Mouse (Mus musculus) CD4-positive, CD25-positive, alpha-beta regulatory T cell, adult 4 months (primary cell): ENCODE data around the gene Llcfc1. TPM values are rescaled to one million over a fixed set of nuclear protein-coding genes. Genes with fewer than 3 reads are reported as not detected.
A peak's percentile ranks its signal among the peaks of the same experiment; 100 is the strongest.

ENCODE experiments used
- ATAC-seq: one replicate; pipeline ENCODE4 v1.8.0; 2017
- polyA plus RNA-seq, 2 experiments: library from polyadenylated mRNA; unstranded; fragments of 100-300 nt; shearing (Covaris generic); gene quantifications; one replicate each; pipeline ENCODE4 v1.2.1; 2017

Llcfc1 gene
- polyA plus RNA-seq: not detected

DNA sequence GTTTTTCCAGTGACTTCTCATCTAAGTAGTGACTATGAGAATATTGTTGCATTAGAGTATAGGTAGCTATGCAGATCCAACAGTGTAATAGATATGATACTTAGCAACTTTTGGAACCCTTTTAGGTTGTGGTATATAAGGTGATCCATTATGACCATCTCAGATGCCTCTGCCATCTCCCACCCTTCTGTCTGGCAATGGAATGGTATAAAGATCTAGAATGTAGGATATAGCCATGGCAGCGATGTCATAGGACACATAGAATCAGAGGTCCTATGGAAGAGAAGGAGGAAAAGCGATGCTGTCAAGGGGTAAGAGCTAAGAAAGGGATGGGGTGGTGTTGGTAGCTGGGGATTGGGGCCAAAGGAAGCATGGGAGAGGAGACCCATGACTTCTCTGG is at the start of gene Llcfc1:
Gene Llcfc1 (plus strand): TSS at position 301 of the 400 bp plus-strand sequence.
- no peak for ATAC-seq

DNA sequence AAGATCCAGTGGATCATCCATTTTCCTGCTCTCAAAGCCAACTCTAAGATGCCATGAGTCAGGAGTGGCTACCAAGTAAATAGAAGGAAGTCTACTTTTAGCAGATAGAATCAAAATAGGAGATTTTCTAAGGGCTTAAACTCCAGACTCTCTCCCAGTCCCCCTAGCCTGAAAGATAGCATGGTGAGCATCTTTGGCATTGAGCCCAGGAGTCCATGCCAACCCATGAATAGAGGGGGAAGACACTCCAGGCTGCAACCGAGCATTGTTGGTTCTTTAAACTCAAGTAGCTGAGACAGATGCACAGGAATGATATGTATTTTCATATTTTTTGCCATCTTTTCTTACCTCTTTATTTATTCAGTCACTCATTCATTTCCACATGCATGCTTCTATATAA is 49.0 kb upstream of the Llcfc1 start:
- ATAC-seq: no peak

DNA sequence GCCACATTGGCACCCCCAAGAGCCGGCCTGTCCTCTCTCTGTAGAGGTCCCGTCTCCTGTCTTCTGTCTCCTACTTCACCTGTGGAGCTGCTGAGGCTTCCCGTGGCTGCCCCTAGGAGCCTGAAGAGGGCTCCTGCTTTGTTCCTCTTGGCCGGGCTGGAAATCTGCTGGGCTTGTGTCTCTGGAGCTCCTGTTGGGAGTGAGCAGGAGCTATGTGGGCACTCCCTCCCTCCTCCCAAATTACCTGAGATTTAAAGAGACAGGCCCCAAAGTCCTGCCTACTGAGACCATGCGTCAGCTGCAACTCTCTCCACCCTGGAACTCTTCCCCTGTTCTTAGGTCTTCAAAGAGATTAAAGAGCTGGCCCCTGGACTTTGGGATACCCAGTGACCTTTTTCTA is 48.1 kb upstream of the Llcfc1 start, which contains the start of gene Trpv6:
Gene Trpv6 (minus strand): TSS at position 228 of the 400 bp plus-strand sequence.
- no peak for ATAC-seq

DNA sequence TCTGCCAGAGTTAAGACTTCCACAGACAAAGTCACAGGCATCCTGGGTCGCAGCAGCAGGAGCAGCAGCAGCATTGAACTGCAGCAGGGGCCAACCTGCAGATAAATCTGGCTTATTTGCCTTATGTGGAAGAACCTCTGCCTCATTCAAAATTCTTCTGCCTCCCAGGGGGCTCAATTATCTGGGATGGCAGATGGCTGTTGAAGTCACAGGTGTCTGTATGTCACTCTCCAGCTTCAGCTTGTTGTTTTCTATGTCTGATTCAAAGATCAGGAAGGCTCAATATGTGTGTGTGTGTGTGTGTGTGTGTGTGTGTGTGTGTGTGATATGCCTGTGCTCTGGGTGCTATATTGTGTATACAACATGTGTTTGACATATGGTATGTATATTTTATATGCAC is 46.8 kb upstream of the Llcfc1 start:
- ATAC-seq: no peak

DNA sequence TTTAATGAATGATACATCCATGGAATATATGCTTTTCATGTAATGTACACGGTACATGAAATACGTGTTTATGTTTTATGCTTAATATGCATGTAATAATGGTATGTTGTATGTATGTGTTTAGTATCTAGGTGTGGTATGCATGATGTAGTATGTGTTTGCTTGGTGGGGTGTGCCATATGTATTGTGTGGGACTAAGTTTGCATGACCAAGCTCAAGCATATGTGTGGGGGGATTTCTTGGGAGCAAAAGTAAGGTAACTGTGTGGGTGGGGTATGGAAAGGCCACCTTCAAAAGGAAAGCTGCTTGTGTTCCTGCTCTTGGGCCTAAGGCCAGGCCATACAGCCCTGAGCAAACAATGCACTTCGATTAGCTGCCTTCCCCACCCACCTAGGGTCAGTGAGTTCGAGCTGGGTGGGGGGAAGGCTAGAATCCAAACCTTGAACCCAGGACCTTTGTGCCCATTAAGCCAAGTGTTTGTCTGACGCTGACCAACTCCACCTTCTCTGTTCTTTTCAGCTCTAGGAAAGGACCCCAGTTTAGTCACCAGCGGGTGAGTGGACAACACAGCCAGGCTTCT is 46.2 kb upstream of the Llcfc1 start:
- ATAC-seq: no peak

DNA sequence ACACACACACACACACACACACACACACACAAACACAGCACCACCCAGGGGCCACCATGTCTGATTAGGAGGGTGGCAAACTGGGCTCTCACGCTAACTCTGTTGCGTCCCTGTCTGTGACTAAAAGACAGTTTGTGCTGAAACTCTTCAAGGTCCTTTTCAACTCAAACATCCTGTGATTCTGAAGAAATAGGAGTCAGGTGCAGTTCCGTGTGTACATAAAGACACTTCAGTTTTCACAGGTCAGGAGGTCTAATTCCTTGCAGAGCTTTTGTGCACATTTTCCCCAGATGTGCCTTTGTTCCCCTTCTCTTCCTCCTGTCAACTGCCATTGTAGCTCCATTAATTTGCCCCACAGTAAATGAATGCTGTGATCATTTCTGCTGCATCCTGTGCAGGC is 43.8 kb upstream of the Llcfc1 start:
- no peak for ATAC-seq

DNA sequence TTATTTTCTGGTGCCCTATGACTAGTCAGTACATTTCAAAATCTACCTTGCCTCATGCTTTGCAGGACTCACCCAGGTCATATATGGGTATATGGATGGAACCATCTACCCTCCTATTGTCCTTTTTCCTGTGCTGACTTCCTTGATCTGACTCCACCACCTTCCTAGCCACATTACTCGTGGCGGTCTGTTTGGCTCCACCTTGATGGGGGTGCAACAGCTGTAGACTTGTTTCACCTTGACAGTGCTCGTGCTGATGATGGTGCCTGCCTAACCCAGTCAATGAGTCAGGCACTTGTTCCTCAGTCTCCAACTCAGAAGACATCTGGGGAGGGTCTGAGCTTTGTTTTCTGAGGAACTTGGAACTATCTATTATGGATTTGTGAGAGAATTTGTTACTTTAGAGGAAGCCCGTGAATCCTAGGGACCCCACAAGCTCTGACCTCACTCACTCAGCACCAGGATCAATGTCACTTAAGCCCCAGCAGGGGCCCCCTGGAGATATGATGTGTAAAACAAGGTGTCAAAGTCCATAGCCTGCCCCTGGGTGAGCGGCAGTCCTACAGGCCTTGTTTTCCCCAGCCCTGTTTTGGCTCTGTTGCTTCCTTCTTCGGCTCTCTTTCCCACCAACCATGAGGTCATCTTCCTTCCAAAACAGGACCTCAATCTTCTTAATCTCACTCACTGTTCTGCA is 42.9 kb upstream of the Llcfc1 start:
- no peak for ATAC-seq

DNA sequence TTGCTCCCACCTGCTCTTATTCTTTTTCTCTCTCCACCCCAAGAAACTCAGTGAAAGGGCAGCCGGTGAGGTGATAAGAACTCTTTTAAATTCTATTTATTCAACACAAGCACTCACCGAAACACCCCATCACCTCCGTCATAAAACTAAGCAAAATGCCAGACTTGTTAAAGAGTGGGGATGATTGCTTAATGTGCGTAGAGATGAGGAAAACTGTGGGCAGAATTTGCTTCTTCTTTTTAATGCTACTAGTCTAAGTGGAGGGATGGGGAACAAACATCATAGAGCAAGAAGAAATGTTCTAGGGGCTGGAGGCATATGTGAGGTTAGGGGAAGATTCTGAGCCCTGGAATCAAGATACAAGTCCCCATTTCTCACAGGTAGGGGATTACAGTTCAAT is 41.5 kb upstream of the Llcfc1 start:
- no peak for ATAC-seq

DNA sequence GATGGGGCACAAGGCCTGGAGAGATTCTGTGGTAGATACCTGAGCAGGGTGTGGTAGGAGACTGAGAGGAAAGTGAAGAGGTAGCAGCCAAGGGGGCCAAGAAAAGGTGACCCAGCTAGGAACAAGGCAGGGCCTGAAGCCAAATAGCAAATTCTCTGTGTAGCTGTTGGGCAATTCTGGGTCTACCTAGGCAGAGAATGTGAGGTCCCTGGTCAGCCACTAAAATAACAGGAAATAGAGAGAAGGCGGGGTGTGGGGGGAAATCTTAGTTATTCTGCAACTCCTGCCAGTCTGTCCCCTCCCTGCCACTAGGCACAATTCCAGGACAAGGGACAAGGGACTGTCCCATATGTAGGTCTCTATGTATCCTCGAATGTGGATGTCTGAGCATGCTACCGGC is 41.0 kb upstream of the Llcfc1 start:
- no peak for ATAC-seq

DNA sequence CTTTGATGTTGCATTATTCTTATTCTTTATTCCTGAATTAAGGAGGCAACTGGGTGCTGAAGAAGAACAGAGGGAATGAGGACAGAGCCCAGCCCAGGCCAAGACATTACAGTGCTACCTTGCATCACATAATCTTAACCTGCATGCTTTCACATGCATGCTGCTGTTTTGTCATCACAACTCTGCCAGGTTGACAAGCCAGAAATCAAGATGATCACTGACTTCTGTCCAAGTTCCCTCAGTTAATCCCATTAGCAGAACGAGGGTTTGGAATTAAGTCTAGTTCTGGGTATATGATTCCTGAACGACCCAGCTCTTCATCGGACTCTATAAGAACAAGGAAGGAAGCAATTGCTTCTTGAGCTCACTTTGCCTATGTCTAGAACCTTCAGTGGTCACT is 38.0 kb upstream of the Llcfc1 start:
- ATAC-seq: no peak

DNA sequence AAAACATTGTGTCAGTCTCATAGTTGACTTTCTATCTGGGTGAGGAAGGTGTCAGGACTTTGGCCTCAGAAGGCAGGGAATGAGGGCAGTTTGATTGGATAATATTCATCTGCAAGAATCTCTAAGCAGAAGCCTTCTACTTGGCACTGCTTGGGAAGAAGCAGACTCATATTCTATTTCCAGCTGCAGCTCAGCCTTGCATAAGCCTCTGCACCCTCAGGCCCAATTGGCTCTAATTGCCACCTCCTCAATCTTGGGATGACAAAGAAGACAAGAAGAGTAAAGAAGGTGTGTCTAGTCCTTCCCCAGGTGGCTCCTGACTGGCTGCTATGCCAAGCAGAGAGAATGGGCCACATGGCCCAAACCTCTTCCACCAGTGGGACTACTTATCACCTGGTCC is 37.6 kb upstream of the Llcfc1 start:
- no peak for ATAC-seq

DNA sequence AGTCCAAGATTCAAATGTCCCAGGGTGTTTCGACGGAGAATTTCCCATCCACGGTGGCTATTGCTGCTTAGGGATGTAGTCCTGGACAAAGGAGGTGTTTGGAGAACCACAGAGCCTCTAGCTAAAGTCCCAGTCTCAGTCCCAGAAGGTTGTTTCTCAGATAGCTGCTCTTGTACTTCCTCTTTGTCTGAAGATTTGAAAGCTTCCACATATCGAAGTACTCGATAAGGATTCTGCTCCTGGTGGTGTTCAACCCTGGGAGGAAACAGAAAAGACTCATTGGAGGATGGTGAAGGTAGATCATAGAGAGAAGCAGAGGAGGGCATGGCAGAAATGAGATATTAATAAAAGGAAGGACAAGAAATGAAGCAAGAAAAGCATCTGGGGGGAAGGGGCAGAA is 31.1 kb upstream of the Llcfc1 start:
- ATAC-seq: no peak

DNA sequence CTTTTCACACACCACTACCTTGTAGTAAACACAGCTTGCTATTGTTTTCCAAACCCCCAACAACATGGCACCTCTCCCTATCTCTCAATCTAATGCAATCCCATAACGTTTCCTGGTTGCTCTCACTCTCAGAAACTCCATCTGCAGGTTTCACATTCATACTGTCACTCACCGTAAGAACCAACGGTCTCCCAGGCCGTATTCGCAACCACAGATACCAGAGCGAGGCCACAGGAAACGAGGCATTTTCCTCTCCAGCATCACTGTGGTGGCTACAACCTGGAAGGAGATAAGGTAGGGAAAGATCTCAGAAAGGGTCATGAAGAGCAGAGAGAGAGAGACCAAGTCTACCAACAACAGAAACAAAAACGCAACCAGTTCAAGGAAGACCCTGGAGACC is 29.6 kb upstream of the Llcfc1 start:
- peak; percentile 37 for ATAC-seq

DNA sequence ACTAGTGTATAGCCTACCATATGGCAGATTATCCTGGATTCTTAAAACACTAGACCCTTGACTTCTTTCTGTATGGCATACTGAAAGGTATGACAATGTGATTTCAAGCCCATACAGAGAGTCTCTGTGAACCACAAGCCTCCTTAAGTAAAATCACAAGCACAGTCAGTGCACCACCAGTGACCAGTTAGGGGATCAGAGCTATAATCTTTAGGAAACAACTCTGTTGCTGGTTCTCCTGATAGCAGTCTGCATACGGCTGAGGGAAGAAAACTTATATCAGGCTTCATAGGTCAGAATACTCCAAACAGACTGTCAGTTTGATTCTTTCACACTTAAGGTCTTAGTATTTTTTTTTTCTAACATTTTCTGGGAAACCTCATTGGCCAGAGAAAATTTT is 25.7 kb upstream of the Llcfc1 start:
- ATAC-seq: no peak

DNA sequence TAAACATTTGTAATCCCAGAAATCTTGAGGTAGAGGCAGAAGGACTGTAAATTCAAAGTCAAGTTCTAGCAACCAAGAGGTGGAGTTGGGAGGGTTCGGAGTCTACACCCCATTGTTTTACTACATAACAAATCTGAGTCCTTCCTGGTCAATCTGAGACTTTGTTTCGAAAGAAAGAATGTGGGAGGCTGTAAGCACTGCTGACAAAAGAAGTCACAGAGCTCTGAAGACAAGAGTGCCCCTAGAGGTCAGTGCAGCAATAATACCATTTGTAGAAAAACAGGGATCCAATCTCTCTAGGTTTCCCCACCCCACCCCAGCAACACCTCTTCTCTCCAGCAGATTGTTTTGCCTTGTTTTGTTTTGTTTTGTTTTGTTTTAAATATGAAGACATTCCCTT is 21.9 kb upstream of the Llcfc1 start:
- ATAC-seq: peak; percentile 84

DNA sequence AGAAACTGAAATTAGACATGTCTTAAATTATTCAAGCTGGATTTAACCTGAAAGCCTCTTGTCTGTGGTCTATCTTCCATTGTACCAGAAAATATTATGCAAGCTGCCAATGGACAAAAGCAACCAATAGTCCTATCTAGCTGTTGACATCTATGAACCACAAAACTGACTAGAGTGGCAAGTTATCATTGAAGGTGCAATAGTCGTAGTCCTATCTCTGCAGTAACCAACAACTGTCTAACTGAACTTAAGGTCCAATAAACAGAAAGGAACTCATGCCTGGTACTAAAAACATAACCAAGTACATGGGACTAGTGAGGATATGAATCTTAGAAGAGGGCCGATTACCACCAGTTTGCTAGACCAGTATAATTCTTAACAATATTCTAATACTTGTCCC is 7.7 kb upstream of the Llcfc1 start:
- no peak for ATAC-seq

DNA sequence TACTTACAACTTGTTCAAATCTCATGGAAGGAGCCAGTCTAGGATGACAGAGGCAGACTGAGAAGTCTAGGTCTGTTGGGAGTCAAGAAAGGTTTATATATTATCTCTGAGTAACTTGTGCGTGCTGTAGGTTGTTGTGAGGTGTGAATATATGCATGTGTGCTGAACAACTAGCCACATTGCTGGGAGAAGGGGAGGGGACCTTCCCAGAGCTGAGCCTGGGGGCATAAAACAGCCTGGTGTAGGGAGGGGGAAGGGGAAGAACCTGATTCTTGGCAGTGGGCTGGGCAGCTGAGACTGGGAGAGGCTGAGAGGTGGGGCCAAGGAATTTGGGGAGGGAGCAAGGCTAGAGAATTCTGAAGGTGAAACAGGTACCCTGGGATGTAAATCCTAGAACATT is 3.6 kb upstream of the Llcfc1 start, which contains the start of gene Trpv5:
Gene Trpv5 (minus strand): TSS at position 101 of the 400 bp plus-strand sequence.
- no peak for ATAC-seq

DNA sequence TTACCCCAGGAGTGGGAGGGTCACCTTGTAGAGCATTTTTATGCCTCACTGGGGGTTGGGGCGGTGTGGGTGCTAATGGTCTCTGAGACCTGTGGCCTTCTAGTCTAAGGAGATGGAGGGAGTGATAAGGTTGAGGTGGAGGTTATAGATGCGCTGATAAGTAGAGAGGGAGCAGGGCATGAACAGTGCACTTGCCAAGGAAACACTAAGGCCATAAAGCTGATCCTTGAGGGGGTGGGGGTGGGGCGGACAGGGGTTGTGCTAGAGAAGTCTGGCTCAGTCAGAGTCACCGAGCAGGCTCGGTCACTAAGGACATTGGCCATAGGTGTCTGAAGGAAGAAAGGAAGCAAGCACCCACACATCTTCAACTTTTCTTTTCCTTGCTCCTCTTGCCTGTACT is 2.6 kb upstream of the Llcfc1 start:
- no peak for ATAC-seq

DNA sequence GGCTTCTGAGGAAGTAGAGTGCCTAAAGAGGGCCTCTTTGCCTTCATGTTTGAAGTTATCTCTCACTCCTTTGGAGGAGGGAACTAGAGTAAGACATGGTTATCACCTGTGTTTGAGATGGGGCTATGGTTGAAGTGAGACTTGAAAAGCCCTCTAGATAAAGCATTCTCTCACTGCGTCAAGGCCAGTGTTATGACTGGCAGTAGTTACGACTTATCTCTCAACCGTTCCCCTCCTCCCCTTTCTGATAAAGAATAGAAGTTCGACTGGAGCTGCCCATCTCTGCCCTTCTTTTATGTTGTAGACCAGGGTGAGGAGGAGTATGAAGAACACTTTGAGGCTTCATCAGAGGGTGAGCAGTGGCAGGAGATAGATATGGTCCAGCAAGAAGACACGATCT is 680 bp downstream of the Llcfc1 start:
- ATAC-seq: no peak

DNA sequence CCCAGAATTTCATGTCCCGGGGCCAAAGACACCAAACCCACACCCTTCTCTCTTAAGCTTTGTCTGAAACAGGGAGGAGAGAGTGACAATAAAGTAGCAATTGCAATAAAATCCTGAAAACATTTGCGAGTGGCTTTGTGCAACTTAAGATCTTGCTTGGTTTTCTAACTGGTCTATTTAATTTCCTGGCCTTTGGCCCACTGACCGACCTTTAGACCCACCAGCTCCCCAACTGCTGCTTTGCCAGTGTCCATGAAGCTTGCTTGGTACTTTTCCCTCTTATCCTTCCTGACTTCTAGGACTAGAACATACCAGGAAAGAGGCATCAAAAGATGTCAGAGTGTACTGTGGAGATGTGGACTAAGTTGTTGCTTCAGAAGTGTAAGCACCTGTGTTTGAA is 1.4 kb downstream of the Llcfc1 start:
- ATAC-seq: no peak

DNA sequence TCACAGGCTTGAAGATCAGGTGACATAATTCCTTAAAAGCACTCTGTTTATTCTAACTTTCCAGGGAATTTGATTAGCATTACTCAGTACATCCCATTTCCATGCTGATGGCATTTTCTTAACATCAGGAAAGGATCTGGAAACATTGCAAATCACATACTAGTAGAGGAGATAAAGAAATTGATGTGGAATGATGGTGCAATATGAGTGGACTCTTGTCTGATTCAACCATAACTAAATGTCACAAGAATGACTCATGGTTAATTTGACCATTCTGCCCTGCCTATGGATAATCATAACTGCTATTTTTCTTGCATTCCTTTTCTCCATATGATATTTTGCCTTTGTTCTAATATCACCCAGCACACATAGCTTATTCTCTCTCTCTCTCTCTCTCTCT is 8.0 kb downstream of the Llcfc1 start:
- no peak for ATAC-seq

DNA sequence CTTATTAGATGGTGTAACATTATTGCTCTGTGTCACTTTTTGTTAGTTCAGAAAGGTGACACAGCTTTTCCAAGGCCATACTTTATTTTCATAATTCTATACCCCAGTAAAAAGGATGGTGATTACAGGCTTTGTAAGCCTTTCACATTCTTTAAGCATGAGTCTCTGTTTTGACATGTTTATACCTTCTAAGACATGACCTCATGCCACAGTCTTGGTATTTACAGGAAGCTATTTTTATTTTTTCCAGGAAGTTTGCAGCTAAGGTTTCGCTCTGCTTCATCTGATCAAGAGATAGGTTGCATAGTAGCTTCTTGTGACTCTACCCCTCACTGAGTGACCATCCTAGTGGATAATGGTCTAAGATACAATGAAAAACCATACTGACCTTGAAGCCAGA is 10.2 kb downstream of the Llcfc1 start:
- no peak for ATAC-seq

DNA sequence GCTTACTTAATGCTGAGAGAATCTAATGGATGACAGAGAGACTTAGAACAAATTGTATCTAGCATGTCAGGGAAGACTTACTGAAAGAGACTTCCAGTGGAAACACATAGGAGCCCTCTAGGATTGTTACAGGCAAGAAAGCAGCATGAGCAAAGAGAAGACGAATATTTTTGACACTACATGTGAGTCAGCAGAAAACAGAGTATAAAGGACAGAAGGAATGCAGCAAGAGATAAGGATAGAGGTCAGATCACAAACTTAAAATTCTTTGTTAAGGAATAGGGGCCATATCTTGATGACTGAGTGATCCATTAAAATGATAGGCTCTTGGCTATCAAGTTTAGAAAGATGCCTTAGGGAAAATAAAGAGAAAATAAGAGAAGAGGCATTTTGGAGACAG is 17.0 kb downstream of the Llcfc1 start:
- ATAC-seq: no peak

DNA sequence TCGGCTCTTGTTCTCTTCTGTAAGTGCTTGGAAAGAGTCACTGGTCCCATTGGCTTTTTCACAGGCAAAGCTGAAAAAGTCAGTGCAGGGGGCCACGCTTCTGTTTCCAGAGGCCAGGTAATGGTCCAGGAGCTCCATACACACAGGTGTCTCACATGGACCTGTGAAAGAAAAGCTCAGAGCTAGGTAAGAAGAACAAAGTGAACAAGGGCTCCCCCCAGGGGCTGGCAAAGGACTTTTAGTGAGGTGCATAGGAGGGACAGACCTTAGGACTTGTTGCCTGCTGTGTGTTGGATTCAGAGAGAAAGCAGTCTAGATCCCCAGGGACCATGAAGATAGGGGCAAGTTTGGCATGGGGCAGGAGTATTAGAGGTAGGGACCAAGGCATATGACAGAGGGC is 18.7 kb downstream of the Llcfc1 start:
- peak; percentile 61 for ATAC-seq

DNA sequence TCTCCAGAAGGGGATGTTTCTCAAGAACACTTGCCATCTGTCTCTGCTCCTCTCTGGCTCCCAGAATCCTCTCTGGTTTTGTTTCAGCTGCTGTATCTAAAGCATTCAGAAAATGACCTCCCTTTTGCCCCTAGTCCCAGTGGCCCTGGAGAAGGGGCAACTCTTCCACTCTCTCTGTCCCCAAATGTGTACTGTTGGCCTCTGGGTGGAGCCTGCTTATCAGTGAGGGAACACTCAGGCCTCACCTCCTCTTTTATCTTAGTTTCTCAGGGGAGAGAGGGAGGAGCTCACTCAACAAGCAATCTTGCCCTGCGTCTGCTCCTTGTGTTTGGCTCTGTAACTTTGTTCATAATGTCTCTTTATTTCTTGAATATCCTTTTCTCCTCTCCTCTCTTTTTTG is 19.9 kb downstream of the Llcfc1 start, which contains the start of gene Kel:
Gene Kel (minus strand): TSS at position 217 of the 400 bp plus-strand sequence.
- no peak for ATAC-seq
